Mouse (Mus musculus) liver, embryonic 14.5 days (tissue): ENCODE results near the gene Ucma.

Experiments
- CTCF ChIP-seq: IDR thresholded peaks from 2 replicates; pipeline ENCODE4 v1.5.1; 2016; ENCODE audit warnings: antibody characterized with exemption, low read depth, control low read depth
- EP300 ChIP-seq: IDR thresholded peaks from 2 replicates; pipeline ENCODE4 v1.6.1; 2016; ENCODE audit warnings: antibody characterized with exemption, low read depth

GRCm38 (mm10) chr2:5014616-5015015 lies 38.7 kb downstream of the Ucma start:
- TF ChIP-seq CTCF (no peak), EP300 (no peak)
